Mouse (Mus musculus): Measurements from ENCODE around the gene Wwox.

GRCm38 (mm10) chr8:114594811-114595210 is 155.4 kb downstream of the Wwox start:
- TF ChIP-seq CTCF (IDR thresholded peaks at IDR 0.05; ENCODE audit: extremely low read depth, insufficient read depth, low read length): no peak
- no peak for TF ChIP-seq POLR2A (IDR thresholded peaks at IDR 0.05; ENCODE audit: extremely low read depth, insufficient read depth, low read length)
